Mouse (Mus musculus): ENCODE measurements around the gene Itpr1. TPM values are rescaled to one million over a fixed set of nuclear protein-coding genes. Genes with fewer than 3 reads are reported as not detected.

Gene Itpr1
- total and polyA plus RNA-seq, 2 experiments = 6.9 to 55.0 TPM

GRCm38 (mm10) chr6:108338362-108338761 lies 125.5 kb downstream of the Itpr1 start:
- no peak for TF ChIP-seq CTCF (IDR thresholded peaks at IDR 0.05; ENCODE audit: low read depth, low read length)
- peaks cover 13% of the 10 kb centered on the region for H3K36me3 ChIP-seq (ENCODE audit: control insufficient read depth, insufficient read depth, low read length)
- H3K4me3 ChIP-seq (ENCODE audit: insufficient read depth, low read depth, low read length) = no peak overlapping the region
- peaks cover 15% of the 10 kb centered on the region; the same call in 1 of the 2 replicates for H3K79me2 ChIP-seq (ENCODE audit: control insufficient read depth, insufficient read depth, low read length)
- H3K9ac ChIP-seq (ENCODE audit: low read depth, low read length) = no peak overlapping the region
- 96% methylated on average over 5 of the region's 5 CpGs for WGBS
- DNase-seq (ENCODE audit: extremely low read depth, low read depth, low spot score) = no peak
- H3K27me3 ChIP-seq (ENCODE audit: control insufficient read depth, insufficient read depth, low read length) = no peaks in the 10 kb centered on the region
- H3K4me1 ChIP-seq (ENCODE audit: control insufficient read depth, insufficient read depth, low read length) = no peaks in the 10 kb centered on the region
- no peak overlapping the region for H3K27ac ChIP-seq (replicated peaks; ENCODE audit: insufficient read depth, low read depth, low read length)

GRCm38 (mm10) chr6:108342989-108343388 lies 130.1 kb downstream of the Itpr1 start:
- TF ChIP-seq POLR2A (IDR thresholded peaks at IDR 0.05; ENCODE audit: extremely low read depth, insufficient read depth, low read length) (no peak), CTCF (IDR thresholded peaks at IDR 0.05; ENCODE audit: low read depth, low read length) (no peak)
- Histone ChIP-seq H3K27ac (replicated peaks; ENCODE audit: insufficient read depth, low read depth, low read length) (no peak overlapping the region), H3K27me3 (ENCODE audit: control insufficient read depth, insufficient read depth, low read length) (no peaks in the 10 kb centered on the region), H3K79me2 (ENCODE audit: control insufficient read depth, insufficient read depth, low read length) (peaks cover 5% of the 10 kb centered on the region; the same call in 1 of the 2 replicates), H3K9ac (ENCODE audit: low read depth, low read length) (no peak overlapping the region), H3K4me1 (ENCODE audit: control insufficient read depth, insufficient read depth, low read length) (no peaks in the 10 kb centered on the region), H3K36me3 (ENCODE audit: control insufficient read depth, insufficient read depth, low read length) (peaks cover 13% of the 10 kb centered on the region), H3K4me3 (ENCODE audit: insufficient read depth, low read depth, low read length) (no peak overlapping the region)
- 89% methylated on average over 5 of the region's 5 CpGs for WGBS
- DNase-seq (ENCODE audit: extremely low read depth, low read depth, low spot score) = no peak

GRCm38 (mm10) chr6:108343781-108344310 lies 130.9 kb downstream of the Itpr1 start:
- no peak overlapping the region for H3K9ac ChIP-seq (ENCODE audit: low read depth, low read length)
- H3K79me2 ChIP-seq (ENCODE audit: control insufficient read depth, insufficient read depth, low read length) = peaks cover 5% of the 10 kb centered on the region; the same call in 1 of the 2 replicates
- no peak overlapping the region for H3K4me3 ChIP-seq (ENCODE audit: insufficient read depth, low read depth, low read length)
- H3K36me3 ChIP-seq (ENCODE audit: control insufficient read depth, insufficient read depth, low read length) = peaks cover 13% of the 10 kb centered on the region
- H3K27ac ChIP-seq (replicated peaks; ENCODE audit: insufficient read depth, low read depth, low read length) = no peak overlapping the region
- WGBS = 82% methylated on average over 4 of the region's 4 CpGs
- no peak for TF ChIP-seq CTCF (IDR thresholded peaks at IDR 0.05; ENCODE audit: low read depth, low read length)
- TF ChIP-seq POLR2A (IDR thresholded peaks at IDR 0.05; ENCODE audit: extremely low read depth, insufficient read depth, low read length) = no peak
- H3K4me1 ChIP-seq (ENCODE audit: control insufficient read depth, insufficient read depth, low read length) = no peaks in the 10 kb centered on the region
- no peaks in the 10 kb centered on the region for H3K27me3 ChIP-seq (ENCODE audit: control insufficient read depth, insufficient read depth, low read length)
- no peak for DNase-seq (ENCODE audit: extremely low read depth, low read depth, low spot score)

GRCm38 (mm10) chr6:108350801-108351200 lies 137.9 kb downstream of the Itpr1 start:
- TF ChIP-seq POLR2A (IDR thresholded peaks at IDR 0.05; ENCODE audit: extremely low read depth, insufficient read depth, low read length) = no peak
- TF ChIP-seq CTCF (IDR thresholded peaks at IDR 0.05; ENCODE audit: low read depth, low read length) = no peak

GRCm38 (mm10) chr6:108351998-108352397 lies 139.1 kb downstream of the Itpr1 start:
- no peaks in the 10 kb centered on the region for H3K79me2 ChIP-seq (ENCODE audit: control insufficient read depth, insufficient read depth, low read length)
- no peaks in the 10 kb centered on the region for H3K27me3 ChIP-seq (ENCODE audit: control insufficient read depth, insufficient read depth, low read length)
- no peak for DNase-seq (ENCODE audit: extremely low read depth, low read depth, low spot score)
- no peak overlapping the region for H3K27ac ChIP-seq (replicated peaks; ENCODE audit: insufficient read depth, low read depth, low read length)
- H3K9ac ChIP-seq (ENCODE audit: low read depth, low read length) = no peak overlapping the region
- TF ChIP-seq CTCF (IDR thresholded peaks at IDR 0.05; ENCODE audit: low read depth, low read length) (no peak), POLR2A (IDR thresholded peaks at IDR 0.05; ENCODE audit: extremely low read depth, insufficient read depth, low read length) (no peak)
- WGBS = 88% methylated on average over 8 of the region's 8 CpGs
- no peak overlapping the region for H3K4me3 ChIP-seq (ENCODE audit: insufficient read depth, low read depth, low read length)
- H3K36me3 ChIP-seq (ENCODE audit: control insufficient read depth, insufficient read depth, low read length) = peaks cover 43% of the 10 kb centered on the region
- no peaks in the 10 kb centered on the region for H3K4me1 ChIP-seq (ENCODE audit: control insufficient read depth, insufficient read depth, low read length)

More at GRCm38 (mm10) chr6:108350801-108351200, 137.9 kb downstream of the Itpr1 start:
- Histone ChIP-seq H3K4me3 (ENCODE audit: insufficient read depth, low read depth, low read length) (no peak overlapping the region), H3K36me3 (ENCODE audit: control insufficient read depth, insufficient read depth, low read length) (peaks cover 35% of the 10 kb centered on the region), H3K9ac (ENCODE audit: low read depth, low read length) (no peak overlapping the region), H3K79me2 (ENCODE audit: control insufficient read depth, insufficient read depth, low read length) (no peaks in the 10 kb centered on the region; the same call in 1 of the 2 replicates), H3K4me1 (ENCODE audit: control insufficient read depth, insufficient read depth, low read length) (no peaks in the 10 kb centered on the region), H3K27ac (replicated peaks; ENCODE audit: insufficient read depth, low read depth, low read length) (no peak overlapping the region), H3K27me3 (ENCODE audit: control insufficient read depth, insufficient read depth, low read length) (no peaks in the 10 kb centered on the region)
- no peak for DNase-seq (ENCODE audit: extremely low read depth, low read depth, low spot score)
- 91% methylated on average over 2 of the region's 2 CpGs for WGBS

GRCm38 (mm10) chr6:108367412-108367811 lies 154.5 kb downstream of the Itpr1 start:
- H3K4me3 ChIP-seq (ENCODE audit: insufficient read depth, low read depth, low read length) = no peak overlapping the region
- H3K9ac ChIP-seq (ENCODE audit: low read depth, low read length) = no peak overlapping the region
- no peak for DNase-seq (ENCODE audit: extremely low read depth, low read depth, low spot score)
- no peaks in the 10 kb centered on the region for H3K4me1 ChIP-seq (ENCODE audit: control insufficient read depth, insufficient read depth, low read length)
- no peaks in the 10 kb centered on the region for H3K27me3 ChIP-seq (ENCODE audit: control insufficient read depth, insufficient read depth, low read length)
- no peaks in the 10 kb centered on the region for H3K79me2 ChIP-seq (ENCODE audit: control insufficient read depth, insufficient read depth, low read length)
- no peak overlapping the region for H3K27ac ChIP-seq (replicated peaks; ENCODE audit: insufficient read depth, low read depth, low read length)
- TF ChIP-seq POLR2A (IDR thresholded peaks at IDR 0.05; ENCODE audit: extremely low read depth, insufficient read depth, low read length) (no peak), CTCF (IDR thresholded peaks at IDR 0.05; ENCODE audit: low read depth, low read length) (no peak)
- H3K36me3 ChIP-seq (ENCODE audit: control insufficient read depth, insufficient read depth, low read length) = peaks cover 71% of the 10 kb centered on the region
- WGBS = 87% methylated on average over 4 of the region's 4 CpGs
